Mouse (Mus musculus) cerebellum, adult 11-12 months (tissue): ENCODE results near the gene Dusp27.

ENCODE experiments used
- DNase-seq: peaks from one replicate; pipeline ENCODE4 v3.0.0; 2022

Gene Dusp27

GRCm38 (mm10) chr1:166094462-166094861 is 33.3 kb downstream of the Dusp27 start:
- no peak for DNase-seq

- DNase-seq, result no peak
Measured at GRCm38 (mm10) chr1:166090306-166090705, 37.4 kb downstream of the Dusp27 start.

- no peak for DNase-seq
Measured at GRCm38 (mm10) chr1:166089739-166090138, 38.0 kb downstream of the Dusp27 start.

- no peak for DNase-seq
Measured at GRCm38 (mm10) chr1:166089337-166089736, 38.4 kb downstream of the Dusp27 start.

GRCm38 (mm10) chr1:166088446-166089170 is 39.1 kb downstream of the Dusp27 start:
- DNase-seq, result no peak

GRCm38 (mm10) chr1:166077052-166077735 is 50.5 kb downstream of the Dusp27 start:
- DNase-seq, result no peak

GRCm38 (mm10) chr1:166067856-166068440 is 59.8 kb downstream of the Dusp27 start:
- no peak for DNase-seq

- DNase-seq, result no peak
Measured at GRCm38 (mm10) chr1:166063870-166064269, 63.9 kb downstream of the Dusp27 start.

GRCm38 (mm10) chr1:166061532-166061931 is 66.2 kb downstream of the Dusp27 start:
- no peak for DNase-seq

- DNase-seq, result no peak
Measured at GRCm38 (mm10) chr1:166060406-166060805, 67.3 kb downstream of the Dusp27 start.

- no peak for DNase-seq
Measured at GRCm38 (mm10) chr1:166056098-166056756, 71.5 kb downstream of the Dusp27 start.

- DNase-seq, result no peak
Measured at GRCm38 (mm10) chr1:166053285-166053955, 74.3 kb downstream of the Dusp27 start.

GRCm38 (mm10) chr1:166049046-166049827 is 78.5 kb downstream of the Dusp27 start:
- no peak for DNase-seq

GRCm38 (mm10) chr1:166048230-166048911 is 79.4 kb downstream of the Dusp27 start:
- no peak for DNase-seq
